Mouse (Mus musculus) heart, embryonic 16.5 days (tissue): ENCODE results near the gene Cacna1c. TPM values are rescaled to one million over a fixed set of nuclear protein-coding genes. Genes with fewer than 3 reads are reported as not detected.

Experiments
- ATAC-seq: fragments of 200-750 bp; cut with Nextera tagmentation; replicated peaks from 2 replicates; pipeline ENCODE4 v1.8.0; 2017; ENCODE audit warnings: moderate number of reproducible peaks; ENCODE audit not compliant: insufficient read depth, low FRiP score; ENCODE audit errors: extremely low read depth
- H3K27ac ChIP-seq: fragments of 300-500 bp; sonication (generic); 2 replicates; pipeline ENCODE4 v1.5.1; 2014; ENCODE audit warnings: mild to moderate bottlenecking, low read length, control low read depth, moderate library complexity
- H3K27me3 ChIP-seq: fragments of 300-500 bp; sonication (generic); 2 replicates; pipeline ENCODE4 v1.6.1; 2014; ENCODE audit warnings: low read length, mixed read lengths; ENCODE audit not compliant: control insufficient read depth, insufficient read depth
- H3K36me3 ChIP-seq: fragments of 300-500 bp; sonication (generic); 2 replicates; pipeline ENCODE4 v1.6.1; 2014; ENCODE audit not compliant: control insufficient read depth, insufficient read depth
- H3K4me1 ChIP-seq: fragments of 300-500 bp; sonication (generic); 2 replicates; pipeline ENCODE4 v1.6.1; 2014; ENCODE audit warnings: low read length, mixed read lengths; ENCODE audit not compliant: control insufficient read depth, insufficient read depth
- H3K4me2 ChIP-seq: fragments of 300-500 bp; sonication (generic); 2 replicates; pipeline ENCODE4 v1.6.1; 2014; ENCODE audit warnings: low read depth, mild to moderate bottlenecking, control low read depth, low read length
- H3K4me3 ChIP-seq: fragments of 300-500 bp; sonication (generic); 2 replicates; pipeline ENCODE4 v1.5.1; 2014; ENCODE audit warnings: mild to moderate bottlenecking, control low read depth, low read length
- H3K9ac ChIP-seq: fragments of 300-500 bp; sonication (generic); 2 replicates; pipeline ENCODE4 v1.6.1; 2014; ENCODE audit warnings: low read length, control low read depth
- H3K9me3 ChIP-seq: fragments of 300-500 bp; sonication (generic); replicated peaks from 2 replicates; pipeline ENCODE4 v1.6.1; 2016; ENCODE audit warnings: low read length; ENCODE audit not compliant: control insufficient read depth
- WGBS: fragments of 180-500 bp; shearing (Covaris S2); extraction: QIAGEN DNeasy Blood & Tissue Kit; methylation state at CpG from one replicate; pipeline ENCODE4 v1.1.7; 2014; 5-methylcytosine and 5-hydroxymethylcytosine counted together
- polyA plus RNA-seq: library from polyadenylated mRNA; unstranded; fragments of >200 nt; fragmentation: Nextera tagmentation; extraction: Ambion mirVana; gene quantifications from 2 replicates; pipeline ENCODE4 v1.2.1, GENCODE M21; 2015

Cacna1c gene
- polyA plus RNA-seq, 1 experiment from 2014 or later = 66.2 TPM

DNA sequence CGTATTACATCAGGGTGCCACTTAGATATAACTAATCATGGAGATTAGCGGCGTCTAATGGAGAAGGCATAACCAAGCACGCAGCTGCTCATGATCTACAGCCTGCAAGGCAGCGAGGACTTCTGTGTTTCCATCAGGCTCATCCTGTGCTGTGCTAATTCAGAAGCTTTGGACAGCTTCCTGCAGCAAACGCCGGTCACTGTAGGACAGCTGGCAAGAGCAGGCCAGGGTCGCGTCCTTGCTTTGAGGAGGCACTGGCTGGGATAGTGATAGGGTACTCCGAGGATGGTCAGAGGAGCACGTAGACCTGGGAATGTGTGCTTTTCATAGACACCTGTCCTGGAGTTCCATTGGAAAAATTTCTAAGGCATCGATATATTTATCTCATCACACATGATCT, 551.4 kb downstream of the Cacna1c start:
- ATAC-seq = no peak
- Histone ChIP-seq H3K27me3 (no peaks in the 10 kb centered on the region), H3K4me1 (no peaks in the 10 kb centered on the region), H3K9me3 (no peaks in the 10 kb centered on the region), H3K9ac (no peak overlapping the region), H3K4me2 (no peak overlapping the region), H3K4me3 (no peak overlapping the region), H3K36me3 (peaks cover 10% of the 10 kb centered on the region; the same call in 1 of the 2 replicates), H3K27ac (no peak overlapping the region)
- 75% methylated on average over 12 of the region's 12 CpGs for WGBS

DNA sequence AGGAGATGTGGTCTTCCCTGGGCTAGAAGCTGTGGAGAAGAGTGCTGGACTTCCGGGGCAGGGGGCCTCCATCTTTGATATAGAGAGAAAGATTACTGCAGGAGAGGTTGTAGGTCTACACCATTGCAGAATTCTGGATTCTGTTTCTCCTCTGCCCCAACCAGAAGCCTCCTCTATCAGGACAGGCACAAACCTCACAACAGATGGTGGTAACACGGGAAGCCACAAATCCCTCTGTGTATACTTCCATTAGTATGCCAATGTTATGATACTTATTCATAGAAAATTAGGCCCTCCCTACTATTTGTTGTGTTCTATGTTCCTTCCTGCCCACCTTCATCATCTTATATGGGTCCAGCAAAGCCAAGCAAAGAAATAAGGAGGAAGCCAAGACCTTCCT, 552.7 kb downstream of the Cacna1c start:
- no peak for ATAC-seq
- Histone ChIP-seq H3K36me3 (peaks cover 13% of the 10 kb centered on the region), H3K4me3 (no peak overlapping the region), H3K27ac (no peak overlapping the region), H3K9ac (no peak overlapping the region), H3K27me3 (no peaks in the 10 kb centered on the region), H3K9me3 (no peaks in the 10 kb centered on the region; the same call in 1 of the 2 replicates), H3K4me2 (no peak overlapping the region), H3K4me1 (no peaks in the 10 kb centered on the region)
- 75% methylated on average over 2 of the region's 2 CpGs for WGBS

DNA sequence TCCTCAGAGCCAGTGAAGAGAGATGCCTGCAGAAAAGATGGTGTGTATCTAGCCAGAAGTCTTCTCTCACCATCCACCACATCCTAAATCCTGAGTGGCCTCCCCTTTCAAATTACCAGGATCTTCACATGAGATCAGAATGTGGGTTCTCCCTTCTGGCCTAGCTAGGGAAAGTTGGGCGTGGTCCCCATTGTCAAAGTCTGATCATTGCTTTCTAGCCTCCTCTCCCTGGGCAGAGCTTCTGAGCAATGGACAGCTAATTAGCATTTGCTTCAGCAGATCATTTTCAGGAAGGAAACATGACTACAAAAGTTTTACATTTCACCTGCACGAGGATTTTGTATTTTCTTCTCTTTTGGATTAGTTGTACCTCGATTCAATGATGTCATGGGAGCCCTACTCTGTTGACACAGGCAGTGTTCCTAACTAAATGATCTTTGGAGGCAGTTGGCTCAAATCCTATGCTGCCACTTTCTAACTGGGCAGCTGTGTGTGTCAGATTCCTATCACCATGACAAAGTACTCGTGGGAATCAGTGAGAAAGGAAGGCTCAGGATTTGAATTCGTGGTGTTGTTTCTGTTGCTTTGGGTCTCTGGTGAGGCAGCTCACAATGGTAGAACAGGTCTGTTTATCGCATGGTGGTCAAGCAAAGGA, 554.4 kb downstream of the Cacna1c start:
- H3K4me1 ChIP-seq = no peaks in the 10 kb centered on the region
- 71% methylated on average over 6 of the region's 6 CpGs for WGBS
- no peak for ATAC-seq

DNA sequence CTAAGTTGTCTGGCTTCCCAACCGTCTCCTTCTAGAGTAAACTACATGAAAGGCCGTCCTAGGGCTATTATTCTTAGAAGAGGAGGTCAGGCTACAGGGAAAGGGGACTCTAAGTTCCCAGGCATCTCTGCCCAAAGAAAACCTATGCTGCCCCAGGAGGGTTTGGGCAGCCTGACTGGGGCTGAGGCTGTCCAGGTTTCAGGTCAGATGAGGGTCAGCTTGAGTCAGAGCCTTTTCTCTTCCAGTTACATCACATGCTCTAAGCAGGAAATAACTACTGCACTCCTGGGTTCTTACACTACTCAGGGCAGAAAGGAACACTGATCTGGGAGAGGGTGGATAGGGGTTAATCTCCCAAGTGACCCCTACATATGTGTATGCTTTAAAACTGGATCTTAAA, 556.4 kb downstream of the Cacna1c start:
- no peak overlapping the region for H3K27ac ChIP-seq
- no peak overlapping the region for H3K4me3 ChIP-seq
- no peaks in the 10 kb centered on the region for H3K27me3 ChIP-seq
- H3K36me3 ChIP-seq = peaks cover 35% of the 10 kb centered on the region
- H3K9ac ChIP-seq = no peak overlapping the region
- peaks cover 11% of the 10 kb centered on the region for H3K9me3 ChIP-seq
- no peaks in the 10 kb centered on the region for H3K4me1 ChIP-seq
- no peak for ATAC-seq
- 66% methylated on average over 2 of the region's 2 CpGs for WGBS
- no peak overlapping the region for H3K4me2 ChIP-seq

More for the DNA sequence above, 554.4 kb downstream of the Cacna1c start:
- peaks cover 9% of the 10 kb centered on the region for H3K9me3 ChIP-seq
- peaks cover 31% of the 10 kb centered on the region for H3K36me3 ChIP-seq
- no peak overlapping the region for H3K4me2 ChIP-seq
- no peak overlapping the region for H3K4me3 ChIP-seq
- H3K27me3 ChIP-seq = no peaks in the 10 kb centered on the region
- H3K9ac ChIP-seq = no peak overlapping the region
- no peak overlapping the region for H3K27ac ChIP-seq

DNA sequence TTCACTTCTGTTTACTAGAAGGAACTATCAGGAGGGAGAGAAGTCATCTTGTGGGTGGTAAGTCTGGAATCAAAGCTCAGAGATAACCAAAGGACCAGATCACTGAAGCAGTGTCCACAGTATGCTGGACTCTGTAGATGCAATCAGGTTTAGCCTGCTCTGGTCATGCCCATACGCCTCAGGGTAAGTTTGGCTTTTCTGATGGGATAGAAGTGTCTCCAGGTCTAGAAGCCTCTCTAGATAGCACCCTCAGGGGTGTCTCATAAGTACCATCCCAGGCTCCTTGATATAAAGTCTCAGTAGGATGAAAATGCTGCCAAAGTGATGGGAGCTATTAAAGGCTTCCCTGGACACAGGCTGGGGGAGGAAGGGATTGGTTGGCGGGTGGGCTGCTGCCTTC, 557.3 kb downstream of the Cacna1c start:
- Histone ChIP-seq H3K4me1 (no peaks in the 10 kb centered on the region), H3K9me3 (peaks cover 11% of the 10 kb centered on the region), H3K4me2 (no peak overlapping the region), H3K27ac (no peak overlapping the region), H3K4me3 (no peak overlapping the region), H3K9ac (no peak overlapping the region), H3K27me3 (no peaks in the 10 kb centered on the region), H3K36me3 (peaks cover 36% of the 10 kb centered on the region)
- 85% methylated on average over 2 of the region's 2 CpGs for WGBS
- ATAC-seq = no peak

DNA sequence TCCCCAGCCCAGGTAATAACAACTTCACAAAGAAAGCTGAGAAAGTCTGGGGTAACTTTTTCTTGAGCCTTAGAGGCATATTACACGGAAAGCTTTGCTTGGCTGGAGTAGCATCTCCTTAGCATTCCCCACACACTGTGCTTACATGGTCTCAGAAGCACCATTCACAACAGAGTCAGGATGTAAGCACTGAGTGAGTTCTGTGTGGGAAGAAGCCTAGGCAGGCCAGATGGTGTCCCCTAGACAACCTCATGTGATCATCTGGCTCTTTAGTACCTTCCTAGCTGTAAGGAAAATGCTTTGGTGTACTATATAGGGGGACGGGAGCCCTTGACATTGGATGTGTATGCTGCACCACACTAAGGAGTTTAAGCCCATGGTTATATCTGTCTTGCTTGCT, 563.7 kb downstream of the Cacna1c start:
- no peak for ATAC-seq
- H3K4me2 ChIP-seq = no peak overlapping the region
- 84% methylated on average over 2 of the region's 2 CpGs for WGBS
- H3K27ac ChIP-seq = no peak overlapping the region
- H3K9ac ChIP-seq = no peak overlapping the region
- no peak overlapping the region for H3K4me3 ChIP-seq
- peaks cover 21% of the 10 kb centered on the region for H3K36me3 ChIP-seq
- no peaks in the 10 kb centered on the region for H3K27me3 ChIP-seq
- H3K4me1 ChIP-seq = no peaks in the 10 kb centered on the region
- peaks cover 8% of the 10 kb centered on the region for H3K9me3 ChIP-seq

DNA sequence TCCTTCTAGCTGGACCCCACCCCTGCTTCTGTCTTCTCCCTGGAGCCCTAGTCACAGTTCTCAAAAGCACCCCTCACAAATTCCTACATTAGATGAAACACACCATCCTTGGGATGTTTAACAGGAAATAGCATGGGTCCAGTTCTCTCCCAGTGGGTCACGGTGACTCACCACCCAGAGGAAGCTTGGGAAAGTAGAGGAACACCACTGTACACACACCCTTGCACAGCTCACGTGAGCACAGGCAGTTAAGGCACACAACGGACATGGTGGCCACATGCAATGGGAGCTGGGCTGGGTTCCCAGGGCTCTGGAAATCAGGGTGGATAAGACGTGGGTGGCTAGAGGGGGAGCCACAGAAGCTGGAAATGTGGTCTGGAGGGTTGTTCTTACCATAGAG, 566.2 kb downstream of the Cacna1c start:
- peaks cover 14% of the 10 kb centered on the region; the same call in 1 of the 2 replicates for H3K36me3 ChIP-seq
- no peak overlapping the region for H3K9ac ChIP-seq
- WGBS = 71% methylated on average over 4 of the region's 4 CpGs
- ATAC-seq = no peak
- H3K27ac ChIP-seq = no peak overlapping the region
- no peaks in the 10 kb centered on the region for H3K9me3 ChIP-seq
- H3K4me3 ChIP-seq = no peak overlapping the region
- no peak overlapping the region for H3K4me2 ChIP-seq
- H3K4me1 ChIP-seq = no peaks in the 10 kb centered on the region
- H3K27me3 ChIP-seq = no peaks in the 10 kb centered on the region

DNA sequence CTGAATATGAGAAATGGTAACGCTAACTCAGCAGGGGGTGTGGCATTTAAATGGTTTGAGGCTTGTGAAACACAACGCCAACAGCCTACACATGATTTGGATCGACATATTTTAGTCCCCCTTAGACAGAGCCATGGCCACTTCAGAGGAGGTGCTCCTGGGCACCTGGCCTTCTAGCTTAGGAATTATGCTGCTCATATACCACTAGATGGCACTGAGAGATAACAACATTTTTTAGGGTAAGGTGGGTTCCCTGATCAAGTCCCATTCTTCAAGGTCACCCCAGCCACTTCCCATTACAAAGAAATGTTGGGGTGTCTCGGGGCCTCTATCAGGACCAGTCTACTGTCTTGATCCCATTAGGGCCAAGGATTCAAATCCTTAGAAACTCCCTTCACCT, 570.0 kb downstream of the Cacna1c start:
- Histone ChIP-seq H3K27ac (no peak overlapping the region), H3K4me3 (no peak overlapping the region), H3K9ac (no peak overlapping the region), H3K27me3 (no peaks in the 10 kb centered on the region), H3K36me3 (peaks cover 25% of the 10 kb centered on the region), H3K9me3 (no peaks in the 10 kb centered on the region), H3K4me1 (no peaks in the 10 kb centered on the region), H3K4me2 (no peak overlapping the region)
- no peak for ATAC-seq
- 69% methylated on average over 4 of the region's 4 CpGs for WGBS

DNA sequence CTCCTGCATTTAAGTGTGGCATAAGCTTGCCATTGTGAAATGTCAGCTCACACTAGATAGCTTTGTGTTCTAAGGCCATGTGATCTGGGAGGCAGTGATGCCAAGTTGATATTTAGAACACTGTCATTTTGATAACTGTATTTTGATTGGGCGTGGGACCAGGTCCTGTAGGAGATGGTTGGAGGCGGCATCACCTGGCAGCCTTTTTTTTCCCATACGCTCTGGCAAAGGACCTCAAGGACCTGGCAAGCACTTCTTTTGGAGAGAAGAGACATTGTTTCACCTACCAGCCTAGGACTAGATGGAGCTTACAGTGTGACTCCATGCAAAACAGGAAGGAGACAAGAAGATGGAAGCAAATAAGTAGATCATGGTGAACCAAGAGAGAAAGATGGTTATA, 572.6 kb downstream of the Cacna1c start:
- H3K36me3 ChIP-seq = peaks cover 30% of the 10 kb centered on the region
- H3K4me2 ChIP-seq = no peak overlapping the region
- H3K27me3 ChIP-seq = no peaks in the 10 kb centered on the region
- no peaks in the 10 kb centered on the region for H3K9me3 ChIP-seq
- no peak overlapping the region for H3K9ac ChIP-seq
- H3K4me1 ChIP-seq = no peaks in the 10 kb centered on the region
- no peak overlapping the region for H3K27ac ChIP-seq
- ATAC-seq = no peak
- WGBS = 90% methylated on average over 3 of the region's 3 CpGs
- no peak overlapping the region for H3K4me3 ChIP-seq
